Mouse (Mus musculus): ENCODE measurements around the gene Prdm1. TPM values are rescaled to one million over a fixed set of nuclear protein-coding genes. Genes with fewer than 3 reads are reported as not detected.

Gene Prdm1
- 10 to 100 TPM; 16.5 to 19.8 TPM for polyA plus RNA-seq (2017; shearing (Covaris generic))

- no peak for ATAC-seq
These were observed at the start of gene Prdm1 for GRCm38 (mm10) chr10:44528291-44529082. Prdm1 (minus strand) TSS chr10:44528501.

GRCm38 (mm10) chr10:44565971-44566370, 37.7 kb upstream of the Prdm1 start:
- ATAC-seq = no peak

- ATAC-seq = no peak
These were observed 36.8 kb upstream of the Prdm1 start for GRCm38 (mm10) chr10:44565109-44565508.

- no peak for ATAC-seq
These were observed 28.5 kb upstream of the Prdm1 start for GRCm38 (mm10) chr10:44556845-44557244.

- no peak for ATAC-seq
These were observed 27.0 kb upstream of the Prdm1 start for GRCm38 (mm10) chr10:44555317-44555716.

- no peak for ATAC-seq
These were observed 25.3 kb upstream of the Prdm1 start for GRCm38 (mm10) chr10:44553648-44554047.

GRCm38 (mm10) chr10:44539033-44539578, 10.8 kb upstream of the Prdm1 start:
- ATAC-seq = peak; percentile 51

- no peak for ATAC-seq
These were observed 9.8 kb upstream of the Prdm1 start for GRCm38 (mm10) chr10:44538137-44538536.

- ATAC-seq = no peak
These were observed 1.7 kb upstream of the Prdm1 start for GRCm38 (mm10) chr10:44530067-44530360.

- ATAC-seq = peak; percentile 97
These were observed 1.1 kb upstream of the Prdm1 start for GRCm38 (mm10) chr10:44529218-44530066.

GRCm38 (mm10) chr10:44527651-44528050, 650 bp downstream of the Prdm1 start:
- ATAC-seq = no peak

GRCm38 (mm10) chr10:44526751-44527591, 1.3 kb downstream of the Prdm1 start:
- ATAC-seq = no peak

GRCm38 (mm10) chr10:44520189-44520588, 8.1 kb downstream of the Prdm1 start:
- ATAC-seq = no peak

- no peak for ATAC-seq
These were observed 9.7 kb downstream of the Prdm1 start for GRCm38 (mm10) chr10:44518631-44519030.

- ATAC-seq = no peak
These were observed 15.2 kb downstream of the Prdm1 start for GRCm38 (mm10) chr10:44513108-44513507.

- no peak for ATAC-seq
These were observed 17.3 kb downstream of the Prdm1 start for GRCm38 (mm10) chr10:44511029-44511428.

GRCm38 (mm10) chr10:44508649-44509048, 19.7 kb downstream of the Prdm1 start:
- no peak for ATAC-seq

- ATAC-seq = no peak
These were observed 20.3 kb downstream of the Prdm1 start for GRCm38 (mm10) chr10:44507984-44508383.

GRCm38 (mm10) chr10:44502891-44503290, 25.4 kb downstream of the Prdm1 start:
- no peak for ATAC-seq

GRCm38 (mm10) chr10:44499897-44500519, 28.3 kb downstream of the Prdm1 start:
- ATAC-seq = no peak

- ATAC-seq = no peak
These were observed 34.3 kb downstream of the Prdm1 start for GRCm38 (mm10) chr10:44493818-44494492.

Measured in CD4-positive, CD25-positive, alpha-beta regulatory T cell, adult 4 months (primary cell).